Mouse (Mus musculus): ENCODE data around the gene Prr3. TPM values are rescaled to one million over a fixed set of nuclear protein-coding genes. Genes with fewer than 3 reads are reported as not detected.
"Not testable (repeated sequence)": the region's sequence is repeated elsewhere in the genome, so short reads cannot be mapped to it uniquely, and the experiment has no call there.

The Prr3 gene
- total RNA-seq, 2 experiments from 2014 or later = 5.1 to 9.3 TPM

- DNase-seq = no peak
These were observed 42.2 kb downstream of the Prr3 start for GRCm38 (mm10) chr17:35937700-35938348.

- not testable (repeated sequence) for DNase-seq
These were observed 44.3 kb downstream of the Prr3 start for GRCm38 (mm10) chr17:35935763-35936162.

GRCm38 (mm10) chr17:35932608-35933007 lies 47.4 kb downstream of the Prr3 start:
- no peak for DNase-seq

GRCm38 (mm10) chr17:35930627-35931026 lies 49.4 kb downstream of the Prr3 start:
- DNase-seq = no peak

- DNase-seq = no peak
These were observed 50.5 kb downstream of the Prr3 start for GRCm38 (mm10) chr17:35929534-35929933.

GRCm38 (mm10) chr17:35927471-35927870 lies 52.6 kb downstream of the Prr3 start:
- DNase-seq = no peak

GRCm38 (mm10) chr17:35923281-35923680 lies 56.8 kb downstream of the Prr3 start:
- no peak for DNase-seq

GRCm38 (mm10) chr17:35922566-35922965 lies 57.5 kb downstream of the Prr3 start:
- DNase-seq = no peak

Small RNAs within 50 kb of the gene (microRNA-seq; reads per million reads assigned to microRNA genes)
- 17.6 to 37.8 reads per million in 2 experiments for gene Mir877

Other genes with a start within 250 kb of the Prr3 start
- gene Ier3, start 158.6 kb downstream of the Prr3 start, total RNA-seq (2021) = 1 to 10 TPM; 4.5 to 5.8 TPM
- gene Flot1, start 157.0 kb downstream of the Prr3 start, total RNA-seq (2021) = 10 to 100 TPM; 38.8 to 41.3 TPM
- gene Tubb5, start 141.9 kb downstream of the Prr3 start, total RNA-seq (2021) = 100 to 1,000 TPM; 205 to 251 TPM
- 10 to 100 TPM; 10.1 to 14.6 TPM for gene Mdc1, start 138.7 kb downstream of the Prr3 start, total RNA-seq (2021)
- gene Nrm, start 118.9 kb downstream of the Prr3 start, total RNA-seq (2021) = 1 to 10 TPM; 7.8 to 9.7 TPM
- 10 to 100 TPM; 14.7 to 21.9 TPM for gene Ppp1r18, start 114.6 kb downstream of the Prr3 start, total RNA-seq (2021)
- gene Dhx16, start 100.4 kb downstream of the Prr3 start, total RNA-seq (2021) = 10 to 100 TPM; 12.6 to 16.8 TPM
- gene 2310061I04Rik, start 82.8 kb downstream of the Prr3 start, total RNA-seq (2021) = 10 to 100 TPM; 49.6 to 56.2 TPM
- gene Atat1, start 70.2 kb downstream of the Prr3 start, total RNA-seq (2021) = 1 to 10 TPM; 6.4 to 9.8 TPM
- gene Mrps18b, start 63.8 kb downstream of the Prr3 start, total RNA-seq (2021) = 10 to 100 TPM; 44.8 to 54.4 TPM
- 10 to 100 TPM; 31.4 to 47.1 TPM for gene Ppp1r10, start 63.8 kb downstream of the Prr3 start, total RNA-seq (2021)
- 10 to 100 TPM; 65.7 to 71.6 TPM for gene Abcf1, start 10.5 kb downstream of the Prr3 start, total RNA-seq (2021)
- 10 to 100 TPM; 21.7 to 28.5 TPM for gene Gnl1, start 385 bp downstream of the Prr3 start, total RNA-seq (2021)
- gene H2-T24, start 40.3 kb upstream of the Prr3 start, total RNA-seq (2021) = under 1 TPM; 0.45 to 0.84 TPM
- gene H2-T23, start 52.6 kb upstream of the Prr3 start, total RNA-seq (2021) = 1 to 10 TPM; 5.2 to 6.7 TPM
- 1 to 10 TPM; 8.1 to 8.8 TPM for gene H2-T22, start 62.5 kb upstream of the Prr3 start, total RNA-seq (2021)
- under 1 TPM in 1 of 2 experiments, not detected in 1; 0.16 TPM for gene Gm6034, start 62.7 kb upstream of the Prr3 start, total RNA-seq (2021)
- gene Gm11127, start 78.1 kb upstream of the Prr3 start, total RNA-seq (2021) = 1 to 10 TPM; 1.6 to 2.0 TPM
- not detected for gene Gm19684, start 141.4 kb upstream of the Prr3 start, total RNA-seq (2021)
- not detected for gene Gm7030, start 149.2 kb upstream of the Prr3 start, total RNA-seq (2021)
- not detected for gene Gm8909, start 188.3 kb upstream of the Prr3 start, total RNA-seq (2021)
- gene H2-T3, start 210.1 kb upstream of the Prr3 start, total RNA-seq (2021) = not detected

Measured in gastrocnemius, postnatal 10 days (tissue).